Mouse (Mus musculus): Measurements from ENCODE around the gene Kdm5b. TPM values are rescaled to one million over a fixed set of nuclear protein-coding genes. Genes with fewer than 3 reads are reported as not detected.

The Kdm5b gene
- polyA plus RNA-seq, 2 experiments, result 38.1 to 83.5 TPM

DNA sequence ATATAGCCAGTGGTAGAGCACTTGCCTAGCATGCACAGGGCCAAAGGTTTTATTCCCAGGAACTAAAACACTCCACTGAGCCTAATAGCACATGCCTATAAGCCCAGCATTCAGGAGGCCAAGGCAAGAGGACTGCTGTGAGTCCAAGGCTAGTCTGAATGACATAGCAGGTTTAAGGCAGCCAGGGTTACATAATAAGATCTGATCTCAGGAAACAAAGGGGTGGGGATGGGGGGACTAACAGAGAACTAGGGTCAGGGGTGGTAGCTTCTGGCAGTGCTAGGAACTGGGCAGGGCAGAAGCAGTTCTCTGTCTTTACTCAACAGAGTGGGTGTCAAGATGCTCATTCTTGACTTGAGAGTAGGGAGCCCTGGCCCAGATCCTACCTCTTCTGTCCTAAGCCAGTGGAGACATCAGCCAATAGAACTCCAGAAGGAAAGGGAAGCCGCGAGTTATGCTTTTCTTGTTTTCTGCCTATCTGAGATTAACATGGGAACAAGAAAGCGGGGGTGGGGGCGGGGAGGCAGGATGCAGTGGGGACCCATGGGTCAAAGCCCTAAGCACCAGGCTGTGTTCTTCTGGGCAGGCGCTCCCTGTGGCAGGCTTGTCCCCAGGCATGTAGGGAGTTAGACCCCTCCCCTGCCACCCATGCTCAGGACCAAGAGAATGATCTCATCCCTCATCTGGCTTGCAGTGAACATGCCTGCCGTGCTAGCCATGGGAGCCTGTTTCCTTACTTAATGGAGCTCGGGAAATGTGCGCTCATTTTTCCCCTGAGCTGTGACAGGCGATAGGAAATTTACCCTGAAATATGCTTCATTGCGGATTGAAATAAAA, 111.5 kb downstream of the Kdm5b start:
- no peaks in the 10 kb centered on the region for H3K36me3 ChIP-seq (ENCODE audit: control insufficient read depth, insufficient read depth, low read length)
- H3K9ac ChIP-seq (ENCODE audit: low read depth, low read length, severe bottlenecking), result no peak overlapping the region
- DNase-seq (ENCODE audit: low spot score) (no peak), ATAC-seq (ENCODE audit: low FRiP score, low read depth) (no peak)
- no peak overlapping the region for H3K4me2 ChIP-seq (replicated peaks; ENCODE audit: low read depth, low read length, severe bottlenecking)
- H3K9me3 ChIP-seq (ENCODE audit: control insufficient read depth, low read length), result no peaks in the 10 kb centered on the region
- WGBS, result 76% methylated on average over 10 of the region's 10 CpGs
- H3K4me3 ChIP-seq (replicated peaks; ENCODE audit: low read length), result no peak overlapping the region
- no peak for TF ChIP-seq POLR2A (IDR thresholded peaks at IDR 0.05; ENCODE audit: borderline replicate concordance, extremely low read depth, insufficient read depth, insufficient read length)
- H3K27ac ChIP-seq (replicated peaks; ENCODE audit: low read depth, low read length), result no peak overlapping the region
- no peaks in the 10 kb centered on the region for H3K27me3 ChIP-seq (ENCODE audit: control insufficient read depth, insufficient read depth, low read length)
- H3K4me1 ChIP-seq (ENCODE audit: control insufficient read depth, insufficient read depth, low read length), result no peaks in the 10 kb centered on the region

- Histone ChIP-seq H3K9me3 (ENCODE audit: control insufficient read depth, low read length) (no peaks in the 10 kb centered on the region), H3K9ac (ENCODE audit: low read depth, low read length, severe bottlenecking) (no peak overlapping the region), H3K4me2 (replicated peaks; ENCODE audit: low read depth, low read length, severe bottlenecking) (no peak overlapping the region), H3K36me3 (ENCODE audit: control insufficient read depth, insufficient read depth, low read length) (no peaks in the 10 kb centered on the region), H3K4me1 (ENCODE audit: control insufficient read depth, insufficient read depth, low read length) (no peaks in the 10 kb centered on the region), H3K27ac (replicated peaks; ENCODE audit: low read depth, low read length) (no peak overlapping the region), H3K27me3 (ENCODE audit: control insufficient read depth, insufficient read depth, low read length) (no peaks in the 10 kb centered on the region), H3K4me3 (replicated peaks; ENCODE audit: low read length) (no peak overlapping the region)
- no peak for TF ChIP-seq POLR2A (IDR thresholded peaks at IDR 0.05; ENCODE audit: borderline replicate concordance, extremely low read depth, insufficient read depth, insufficient read length)
- DNase-seq (ENCODE audit: low spot score) (no peak), ATAC-seq (ENCODE audit: low FRiP score, low read depth) (no peak)
- 8% methylated on average over 1 of the region's 1 CpGs for WGBS
Measured at GRCm38 (mm10) chr1:134674312-134674711, 114.3 kb downstream of the Kdm5b start.

GRCm38 (mm10) chr1:134679445-134679844, 119.5 kb downstream of the Kdm5b start:
- no peaks in the 10 kb centered on the region for H3K4me1 ChIP-seq (ENCODE audit: control insufficient read depth, insufficient read depth, low read length)
- no peak for ATAC-seq (ENCODE audit: low FRiP score, low read depth)
- no peak overlapping the region for H3K4me2 ChIP-seq (replicated peaks; ENCODE audit: low read depth, low read length, severe bottlenecking)
- H3K27me3 ChIP-seq (ENCODE audit: control insufficient read depth, insufficient read depth, low read length), result no peaks in the 10 kb centered on the region
- H3K9ac ChIP-seq (ENCODE audit: low read depth, low read length, severe bottlenecking), result no peak overlapping the region
- no peaks in the 10 kb centered on the region for H3K36me3 ChIP-seq (ENCODE audit: control insufficient read depth, insufficient read depth, low read length)
- H3K4me3 ChIP-seq (replicated peaks; ENCODE audit: low read length), result no peak overlapping the region
- no peak for TF ChIP-seq POLR2A (IDR thresholded peaks at IDR 0.05; ENCODE audit: borderline replicate concordance, extremely low read depth, insufficient read depth, insufficient read length)
- no peak overlapping the region for H3K27ac ChIP-seq (replicated peaks; ENCODE audit: low read depth, low read length)
- 81% methylated on average over 4 of the region's 4 CpGs for WGBS
- no peak for DNase-seq (ENCODE audit: low spot score)
- no peaks in the 10 kb centered on the region for H3K9me3 ChIP-seq (ENCODE audit: control insufficient read depth, low read length)

GRCm38 (mm10) chr1:134680617-134681016, 120.6 kb downstream of the Kdm5b start:
- Histone ChIP-seq H3K36me3 (ENCODE audit: control insufficient read depth, insufficient read depth, low read length) (no peaks in the 10 kb centered on the region), H3K9ac (ENCODE audit: low read depth, low read length, severe bottlenecking) (no peak overlapping the region), H3K27me3 (ENCODE audit: control insufficient read depth, insufficient read depth, low read length) (no peaks in the 10 kb centered on the region), H3K4me2 (replicated peaks; ENCODE audit: low read depth, low read length, severe bottlenecking) (no peak overlapping the region), H3K27ac (replicated peaks; ENCODE audit: low read depth, low read length) (no peak overlapping the region), H3K4me3 (replicated peaks; ENCODE audit: low read length) (no peak overlapping the region), H3K9me3 (ENCODE audit: control insufficient read depth, low read length) (no peaks in the 10 kb centered on the region), H3K4me1 (ENCODE audit: control insufficient read depth, insufficient read depth, low read length) (no peaks in the 10 kb centered on the region)
- DNase-seq (ENCODE audit: low spot score) (no peak), ATAC-seq (ENCODE audit: low FRiP score, low read depth) (no peak)
- no peak for TF ChIP-seq POLR2A (IDR thresholded peaks at IDR 0.05; ENCODE audit: borderline replicate concordance, extremely low read depth, insufficient read depth, insufficient read length)
- 17% methylated on average over 6 of the region's 6 CpGs for WGBS

GRCm38 (mm10) chr1:134682460-134682859, 122.5 kb downstream of the Kdm5b start:
- peak; percentile 55 for DNase-seq (ENCODE audit: low spot score)
- 0 out of 2 replicates have a peak overlapping the region, but pooled peaks have one; percentile 7 for H3K9ac ChIP-seq (ENCODE audit: low read depth, low read length, severe bottlenecking)
- no peaks in the 10 kb centered on the region for H3K36me3 ChIP-seq (ENCODE audit: control insufficient read depth, insufficient read depth, low read length)
- H3K27ac ChIP-seq (replicated peaks; ENCODE audit: low read depth, low read length), result no peak overlapping the region
- no peaks in the 10 kb centered on the region for H3K9me3 ChIP-seq (ENCODE audit: control insufficient read depth, low read length)
- H3K4me1 ChIP-seq (ENCODE audit: control insufficient read depth, insufficient read depth, low read length), result no peaks in the 10 kb centered on the region
- no peak overlapping the region for H3K4me2 ChIP-seq (replicated peaks; ENCODE audit: low read depth, low read length, severe bottlenecking)
- 26% methylated on average over 9 of the region's 9 CpGs for WGBS
- TF ChIP-seq POLR2A (IDR thresholded peaks at IDR 0.05; ENCODE audit: borderline replicate concordance, extremely low read depth, insufficient read depth, insufficient read length), result no peak
- no peaks in the 10 kb centered on the region for H3K27me3 ChIP-seq (ENCODE audit: control insufficient read depth, insufficient read depth, low read length)
- H3K4me3 ChIP-seq (replicated peaks; ENCODE audit: low read length), result no peak overlapping the region
- ATAC-seq (ENCODE audit: low FRiP score, low read depth), result peak; percentile 41

Other genes with a start within 250 kb of the Kdm5b start
- gene Ppfia4, start 227.2 kb upstream of the Kdm5b start, polyA plus RNA-seq (2012; rRNA removed), result 32.3 and 38.9 TPM in 2 replicates
- gene Ppfia4, start 227.2 kb upstream of the Kdm5b start, polyA plus RNA-seq (2014; fragmentation: Nextera tagmentation; extraction: Ambion mirVana), result 10.1 and 10.9 TPM in 2 replicates
- gene Tmem183a, start 198.2 kb upstream of the Kdm5b start, polyA plus RNA-seq (2012; rRNA removed), result 83.0 and 110 TPM in 2 replicates
- gene Tmem183a, start 198.2 kb upstream of the Kdm5b start, polyA plus RNA-seq (2014; fragmentation: Nextera tagmentation; extraction: Ambion mirVana), result 77.8 and 86.8 TPM in 2 replicates
- gene 4933406M09Rik, start 174.2 kb upstream of the Kdm5b start, polyA plus RNA-seq (2012; rRNA removed), result not detected in 2 replicates
- not detected in 2 replicates for gene 4933406M09Rik, start 174.2 kb upstream of the Kdm5b start, polyA plus RNA-seq (2014; fragmentation: Nextera tagmentation; extraction: Ambion mirVana)
- 43.0 and 46.0 TPM in 2 replicates for gene Cyb5r1, start 154.6 kb upstream of the Kdm5b start, polyA plus RNA-seq (2012; rRNA removed)
- gene Cyb5r1, start 154.6 kb upstream of the Kdm5b start, polyA plus RNA-seq (2014; fragmentation: Nextera tagmentation; extraction: Ambion mirVana), result 28.6 and 31.8 TPM in 2 replicates
- gene Adipor1, start 144.8 kb upstream of the Kdm5b start, polyA plus RNA-seq (2012; rRNA removed), result 74.9 and 82.9 TPM in 2 replicates
- gene Adipor1, start 144.8 kb upstream of the Kdm5b start, polyA plus RNA-seq (2014; fragmentation: Nextera tagmentation; extraction: Ambion mirVana), result 92.1 and 97.6 TPM in 2 replicates
- 19.3 and 21.4 TPM in 2 replicates for gene Klhl12, start 104.6 kb upstream of the Kdm5b start, polyA plus RNA-seq (2012; rRNA removed)
- gene Klhl12, start 104.6 kb upstream of the Kdm5b start, polyA plus RNA-seq (2014; fragmentation: Nextera tagmentation; extraction: Ambion mirVana), result 21.6 and 23.7 TPM in 2 replicates
- 25.2 and 26.5 TPM in 2 replicates for gene Rabif, start 65.5 kb upstream of the Kdm5b start, polyA plus RNA-seq (2012; rRNA removed)
- 39.8 and 44.3 TPM in 2 replicates for gene Rabif, start 65.5 kb upstream of the Kdm5b start, polyA plus RNA-seq (2014; fragmentation: Nextera tagmentation; extraction: Ambion mirVana)
- gene Mgat4e, start 10.5 kb upstream of the Kdm5b start, polyA plus RNA-seq (2012; rRNA removed), result 0.10 and 0.15 TPM in 2 replicates
- gene Mgat4e, start 10.5 kb upstream of the Kdm5b start, polyA plus RNA-seq (2014; fragmentation: Nextera tagmentation; extraction: Ambion mirVana), result not detected in 2 replicates
- gene Syt2, start 86.5 kb downstream of the Kdm5b start, polyA plus RNA-seq (2012; rRNA removed), result 1.1 and 1.5 TPM in 2 replicates
- gene Syt2, start 86.5 kb downstream of the Kdm5b start, polyA plus RNA-seq (2014; fragmentation: Nextera tagmentation; extraction: Ambion mirVana), result 0.44 and 0.64 TPM in 2 replicates